Mouse (Mus musculus) stomach, postnatal 0 days (tissue): Measurements from ENCODE around the gene Lrrc25.

Experiments
- CTCF ChIP-seq: IDR thresholded peaks from 2 replicates; pipeline ENCODE4 v1.5.1; 2016; ENCODE audit warnings: antibody characterized with exemption, low read depth, mild to moderate bottlenecking, moderate library complexity
- EP300 ChIP-seq: optimal IDR thresholded peaks from 2 replicates; pipeline ENCODE3; 2016; ENCODE audit warnings: antibody characterized with exemption

DNA sequence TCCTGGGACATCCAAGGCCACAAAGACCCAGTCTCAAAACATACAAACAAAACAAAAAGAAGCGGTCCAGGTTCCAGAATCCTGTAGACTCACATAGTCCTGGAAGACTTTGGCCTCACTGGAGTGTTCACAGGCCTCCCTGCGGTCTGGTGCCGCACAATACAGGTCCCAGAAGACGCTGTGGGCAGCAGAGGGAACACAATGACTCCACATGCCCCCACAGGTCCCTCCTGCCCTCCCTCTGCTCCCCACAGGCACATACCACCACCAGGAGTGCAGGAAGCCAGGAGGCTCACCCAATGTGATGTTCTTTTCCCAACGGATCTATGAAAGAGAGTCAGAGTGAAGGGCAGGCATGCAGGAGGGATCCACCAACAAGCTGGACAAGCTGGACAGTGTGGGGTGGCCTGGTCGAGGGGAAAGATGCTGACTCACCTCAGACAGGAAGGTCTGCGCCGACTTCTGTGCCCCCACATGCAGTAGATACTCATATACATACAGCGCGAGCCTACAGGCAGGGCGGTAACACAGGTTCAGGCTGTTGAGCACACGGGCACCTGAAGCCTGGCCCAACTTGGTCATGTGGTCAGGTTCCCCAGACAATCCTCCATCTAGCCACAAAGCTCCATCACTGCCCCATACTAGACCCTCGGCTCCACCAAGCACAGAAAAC is 13.7 kb upstream of the Lrrc25 start:
- TF ChIP-seq CTCF (no peak), EP300 (no peak)
